Mouse (Mus musculus) left cerebral cortex, postnatal 14 days (tissue): ENCODE measurements at regions not wholly inside any gene's neighbourhood (a gene's known extent, or its start where the extent isn't known, plus 50 kb on each side); places are given as distances from the start of the nearest gene placed in this dataset.
A peak's percentile ranks its signal among the peaks of the same experiment; 100 is the strongest.
"Not testable (repeated sequence)": the region's sequence is repeated elsewhere in the genome, so short reads cannot be mapped to it uniquely, and the experiment has no call there.

ENCODE experiments used
- DNase-seq, 2 experiments: peaks; one replicate each; pipeline ENCODE4 v3.0.0; 2021 to 2022; ENCODE audit warnings: low spot score in 2 of 2, mixed read lengths in 1 of 2
- intact Hi-C: fragments of 180-260 bp; cut with DNase I; formaldehyde crosslinking; loops from one replicate; pipeline ENCODE4 v1.15.1; 2025

DNA sequence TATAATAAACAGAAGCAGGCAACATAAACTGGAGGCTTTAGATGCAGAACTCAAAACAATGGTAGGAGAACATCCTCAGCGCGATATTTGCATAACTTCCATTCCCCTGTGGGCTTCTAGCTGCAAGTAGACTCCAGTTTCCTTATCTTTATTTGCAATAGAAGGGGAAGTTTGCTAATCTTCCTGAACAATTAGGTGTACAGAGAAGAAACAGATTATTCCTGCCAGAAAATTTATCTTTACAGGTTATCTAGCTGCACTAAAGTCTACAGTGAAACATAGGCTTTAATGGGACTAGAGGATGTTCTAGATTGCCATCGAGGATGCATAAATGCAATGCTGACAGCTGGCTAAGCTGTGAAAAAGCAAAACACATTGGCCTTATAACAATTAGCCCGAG is 1544.0 kb downstream of the Efna5 start:
- intact Hi-C loops = no loop called here
- no peak for DNase-seq

DNA sequence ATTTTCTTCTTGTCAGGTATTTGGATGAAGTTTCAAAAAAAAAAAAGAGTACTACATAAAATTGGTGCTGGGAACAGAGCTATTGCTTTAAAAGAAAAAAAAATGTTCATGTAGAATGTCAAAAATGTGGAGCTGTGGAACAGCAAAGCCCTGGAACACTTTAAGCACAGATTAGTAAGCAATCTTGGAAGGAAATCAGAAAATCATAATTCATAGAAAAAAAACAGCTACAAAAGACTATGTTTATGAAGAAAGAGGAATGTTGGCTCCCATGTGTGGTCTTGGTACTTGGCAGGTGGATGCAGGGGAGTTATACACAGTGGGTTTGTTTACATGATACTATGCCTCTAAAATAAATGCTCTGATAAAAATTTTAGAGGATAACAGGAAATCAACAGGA is 1555.7 kb downstream of the Efna5 start:
- intact Hi-C loops = no loop called here
- DNase-seq = no peak

DNA sequence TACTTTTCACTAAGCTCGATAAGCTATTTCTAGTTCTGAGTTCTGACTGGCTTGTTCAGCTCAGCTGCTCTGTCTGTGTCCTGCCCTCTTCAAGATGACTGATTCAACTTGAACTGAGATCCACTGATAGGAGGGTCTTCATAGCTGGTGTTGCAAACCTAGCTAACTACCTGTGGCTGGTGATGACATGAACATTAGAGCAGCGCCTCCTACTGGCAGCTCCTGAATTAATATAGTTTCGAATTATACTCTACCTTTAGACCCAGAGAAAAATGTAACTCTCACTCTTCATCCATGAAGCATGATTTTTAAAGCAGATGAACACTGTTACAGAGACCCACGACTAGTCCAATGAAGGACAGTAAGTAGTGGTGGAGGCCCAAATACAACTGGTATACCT is 1560.3 kb downstream of the Efna5 start:
- DNase-seq = no peak
- intact Hi-C loops = no loop called here

DNA sequence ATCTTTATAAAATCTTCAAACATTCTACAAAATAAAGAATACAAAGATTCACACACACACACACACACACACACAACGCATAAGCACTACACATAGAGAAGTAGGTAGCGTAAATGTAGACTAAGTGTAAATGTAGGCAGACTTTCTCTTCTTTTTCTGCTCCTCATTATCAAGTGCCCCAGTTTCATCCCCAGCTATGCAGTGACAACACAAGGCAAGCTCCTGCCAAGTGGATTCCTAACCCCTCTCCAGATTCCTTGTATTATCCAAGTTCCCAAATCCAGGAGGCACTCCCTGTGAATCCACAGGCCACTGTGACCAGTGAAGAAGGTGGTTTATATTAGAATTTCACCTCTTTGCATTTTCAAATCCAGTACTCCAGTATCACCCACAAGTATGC is 1567.7 kb downstream of the Efna5 start:
- intact Hi-C loops = no loop called here
- DNase-seq = no peak

DNA sequence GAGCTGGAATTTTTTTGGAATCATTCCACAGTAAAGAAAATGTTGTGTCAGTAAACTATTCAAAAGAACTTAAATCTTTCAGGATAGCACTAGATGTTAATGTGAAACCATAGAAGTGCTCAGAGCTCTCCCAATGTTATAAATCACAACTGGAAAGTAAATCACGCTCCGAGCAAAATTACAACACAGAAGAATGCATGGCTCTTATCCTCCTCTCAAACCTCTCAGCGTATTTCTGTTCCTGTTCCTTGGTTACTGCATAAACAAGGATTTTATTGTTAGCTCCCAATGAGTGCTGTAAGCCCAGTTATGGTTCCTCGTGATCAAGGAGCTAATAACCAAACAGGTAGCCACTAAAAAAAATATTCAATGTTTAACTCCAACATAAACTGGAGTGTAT is 1569.9 kb downstream of the Efna5 start:
- DNase-seq = no peak
- intact Hi-C loops = no loop called here

DNA sequence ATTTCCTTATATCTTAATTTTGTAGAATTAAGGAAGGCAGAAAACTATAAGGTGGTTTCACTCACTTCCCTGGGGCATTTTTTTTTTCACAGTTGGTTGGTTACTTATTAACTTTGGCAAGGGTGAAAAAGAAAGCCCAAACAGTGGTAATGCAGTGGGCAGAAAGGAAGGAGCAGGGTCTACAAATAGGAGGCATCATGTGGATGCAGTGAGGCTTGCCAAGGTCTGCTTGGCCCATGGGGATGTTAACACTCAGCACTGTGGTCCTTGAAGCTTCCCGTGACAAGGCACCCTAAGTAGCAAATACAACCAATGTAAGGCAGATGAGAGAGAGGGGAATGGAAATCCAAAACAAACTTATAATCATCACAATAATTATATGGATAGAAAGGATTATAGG is 1577.5 kb downstream of the Efna5 start:
- intact Hi-C loops = no loop called here
- no peak for DNase-seq

DNA sequence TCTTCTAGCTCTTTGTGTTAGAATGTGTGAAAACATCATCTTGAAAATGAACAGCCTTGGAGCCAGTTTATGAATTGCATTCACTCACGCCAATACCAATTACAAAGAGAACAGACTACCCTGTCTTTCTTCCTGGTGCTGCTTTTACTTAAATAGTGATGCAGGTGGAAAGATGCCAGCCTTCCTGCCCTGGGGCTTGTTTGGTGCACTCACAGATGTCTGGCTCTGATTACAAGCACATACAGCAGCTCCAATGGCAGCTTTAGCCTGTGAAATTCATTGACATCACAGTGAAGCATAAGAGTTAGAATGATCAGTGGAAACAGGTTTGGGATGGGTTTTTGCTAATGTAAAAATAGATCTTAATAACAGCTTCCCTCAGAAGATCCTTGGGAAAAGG is 1579.1 kb downstream of the Efna5 start:
- intact Hi-C loops = no loop called here

DNA sequence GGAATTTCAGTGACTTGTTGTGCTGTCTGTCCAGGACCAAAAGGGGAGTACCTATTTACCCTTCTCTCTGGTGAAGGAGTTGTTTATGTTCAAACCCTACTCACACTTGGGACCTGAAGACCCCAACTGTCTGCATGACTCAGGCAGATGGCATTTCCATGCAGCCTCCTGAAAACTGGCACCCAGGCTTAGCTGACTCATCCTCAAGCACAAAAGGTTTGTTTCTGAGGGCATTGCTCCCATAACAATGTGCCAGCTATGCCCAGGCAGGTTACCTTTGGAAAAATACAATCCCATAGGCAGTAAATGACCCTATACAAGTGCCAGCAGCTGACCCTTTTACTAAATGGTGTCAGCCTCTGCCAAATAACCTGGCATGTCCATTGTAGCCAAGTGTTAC is 1579.9 kb downstream of the Efna5 start:
- intact Hi-C loops = no loop called here

More for the DNA sequence above, 1579.1 kb downstream of the Efna5 start:
- peak in 1 of 2 experiments; percentile 4 for DNase-seq

DNA sequence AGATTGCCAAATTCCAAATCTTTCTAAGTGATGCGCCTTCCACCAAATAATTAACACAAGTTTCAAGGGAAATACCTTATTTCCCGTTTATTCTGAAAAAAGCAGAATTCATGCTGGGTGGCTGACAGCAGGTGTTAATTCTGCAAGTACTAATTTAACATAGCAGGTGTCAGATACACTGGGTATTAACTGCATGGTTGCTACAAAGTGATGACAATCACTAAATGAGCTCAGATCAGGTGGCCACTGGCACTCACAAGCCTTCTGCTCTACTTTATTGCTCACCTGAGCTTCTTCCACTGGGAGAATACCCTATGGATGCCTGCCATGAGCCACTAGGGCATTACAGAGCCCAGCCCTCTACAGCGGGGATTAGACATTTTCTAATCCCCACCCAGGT is 1590.0 kb downstream of the Efna5 start:
- intact Hi-C loops = no loop called here
- DNase-seq = no peak

More for the DNA sequence above, 1579.9 kb downstream of the Efna5 start:
- no peak for DNase-seq

DNA sequence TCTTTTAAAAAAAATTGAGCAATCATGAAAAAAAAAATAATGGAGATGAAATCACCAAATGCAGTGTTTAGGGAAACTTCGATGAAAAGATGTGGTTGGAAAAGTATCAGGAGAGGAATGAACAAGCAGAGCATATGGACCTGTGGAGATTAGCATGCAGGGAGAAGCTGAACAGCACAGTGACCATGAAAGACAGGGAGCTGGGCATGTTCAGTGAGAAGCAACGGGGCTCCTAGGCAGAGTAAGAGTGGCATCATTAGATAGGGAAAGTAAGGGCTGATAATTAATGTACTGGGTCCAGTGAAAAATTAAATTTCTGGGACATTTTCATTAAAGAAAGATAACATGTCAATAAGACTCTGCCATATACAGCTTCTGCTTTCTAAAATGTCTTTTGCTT is 1592.5 kb downstream of the Efna5 start:
- no peak for DNase-seq
- intact Hi-C loops = no loop called here

DNA sequence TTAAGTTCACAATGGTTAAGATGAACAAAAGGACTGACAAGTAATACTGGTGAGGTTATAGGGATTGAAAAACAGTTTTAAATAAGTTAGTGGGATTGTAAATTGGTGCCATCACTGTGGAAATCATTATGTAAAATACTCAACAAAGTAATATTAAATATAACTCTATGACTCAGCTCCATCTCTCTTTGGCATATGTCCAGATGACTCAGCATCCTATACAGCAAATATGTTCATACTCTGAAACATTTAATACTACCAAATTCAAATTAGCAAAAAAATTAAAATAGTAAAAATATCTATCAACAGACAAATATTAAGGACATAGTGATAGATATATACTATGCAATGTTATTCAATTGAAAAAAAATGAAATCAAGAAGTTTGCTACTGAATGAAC is 1607.5 kb downstream of the Efna5 start:
- intact Hi-C loops = no loop called here
- DNase-seq = no peak

DNA sequence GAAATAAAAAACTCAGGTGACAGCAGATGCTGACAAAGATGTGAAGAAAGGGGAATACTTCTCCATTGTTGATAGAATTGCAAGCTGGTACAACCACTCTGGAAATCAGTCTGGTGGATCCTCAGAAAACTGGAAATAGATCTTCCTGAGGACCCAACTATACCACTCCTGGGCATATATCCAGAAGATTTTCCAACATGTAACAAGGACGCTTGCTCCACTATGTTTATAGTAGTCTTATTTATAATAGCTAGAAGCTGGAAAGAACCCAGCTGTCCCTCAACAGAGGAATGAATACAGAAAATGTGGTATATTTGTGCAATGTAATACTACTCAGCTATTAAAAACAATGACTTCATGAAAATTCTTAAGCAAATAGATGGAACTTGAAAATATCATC is 1624.6 kb downstream of the Efna5 start:
- intact Hi-C loops, DNase-seq: not testable (repeated sequence)

DNA sequence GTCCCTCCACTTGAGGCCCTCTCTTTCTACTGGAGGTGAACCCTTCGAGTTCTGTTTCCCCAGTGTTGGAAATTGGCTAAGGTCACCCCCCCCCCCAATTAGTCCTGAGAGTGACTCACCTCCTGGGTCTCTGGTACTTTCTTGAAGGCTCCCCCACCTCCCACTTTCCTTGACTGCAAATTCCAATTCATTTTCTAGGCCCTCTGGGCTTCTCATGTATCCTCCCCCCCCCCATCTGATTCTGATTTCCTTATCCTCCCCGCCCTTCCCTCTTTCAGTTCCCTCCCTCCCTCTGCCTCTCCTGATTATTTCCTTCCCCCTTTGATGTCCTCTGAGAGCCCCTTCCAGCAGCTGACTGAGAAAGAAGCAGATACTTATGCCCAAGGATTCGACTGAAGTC is 1632.7 kb downstream of the Efna5 start:
- DNase-seq = no peak
- intact Hi-C loops = no loop called here

DNA sequence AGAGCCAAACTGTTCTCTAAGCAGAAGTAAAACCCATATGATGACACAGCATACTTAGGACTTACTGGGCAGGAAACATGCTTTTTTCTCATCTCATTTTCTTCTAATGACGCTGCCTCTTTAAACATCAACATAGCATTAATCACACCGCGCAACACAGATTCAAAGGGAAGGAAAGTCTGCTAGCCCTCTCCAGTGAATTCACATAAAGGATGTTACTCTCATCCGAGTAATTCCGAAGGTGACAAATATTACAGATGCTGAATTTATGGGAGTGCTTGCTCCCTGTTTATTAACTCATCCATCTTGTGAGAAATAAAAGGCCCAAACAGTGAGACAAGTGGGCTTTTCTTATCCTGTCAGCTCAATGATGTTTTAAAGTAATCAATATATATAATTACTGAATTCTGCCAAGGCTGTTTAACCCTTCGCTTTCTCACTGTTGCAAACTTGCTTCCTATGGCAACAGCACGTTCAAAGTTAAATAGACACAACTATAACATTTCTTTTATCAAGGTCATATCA is 1663.9 kb downstream of the Efna5 start:
- DNase-seq = no peak
- intact Hi-C loops = no loop called here

DNA sequence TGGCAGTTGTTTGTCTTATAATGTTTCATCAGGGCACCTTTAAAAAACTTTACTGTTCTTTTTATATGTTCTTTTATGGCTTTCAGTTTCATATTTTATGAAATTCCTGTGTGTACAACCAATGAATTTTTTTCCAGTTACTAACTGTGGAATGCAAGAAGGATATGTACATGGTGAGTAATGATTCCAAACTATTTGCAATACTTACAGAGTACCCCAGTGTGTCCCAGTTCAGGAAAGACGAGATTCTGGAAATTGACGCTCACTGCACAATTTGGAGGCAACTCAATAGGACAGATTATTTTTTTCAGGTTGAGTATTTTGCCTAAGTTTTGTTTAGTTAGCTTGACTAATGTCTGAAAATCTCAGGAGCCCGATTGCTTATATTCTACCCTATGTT is 1676.8 kb downstream of the Efna5 start:
- DNase-seq = no peak
- intact Hi-C loops = no loop called here

DNA sequence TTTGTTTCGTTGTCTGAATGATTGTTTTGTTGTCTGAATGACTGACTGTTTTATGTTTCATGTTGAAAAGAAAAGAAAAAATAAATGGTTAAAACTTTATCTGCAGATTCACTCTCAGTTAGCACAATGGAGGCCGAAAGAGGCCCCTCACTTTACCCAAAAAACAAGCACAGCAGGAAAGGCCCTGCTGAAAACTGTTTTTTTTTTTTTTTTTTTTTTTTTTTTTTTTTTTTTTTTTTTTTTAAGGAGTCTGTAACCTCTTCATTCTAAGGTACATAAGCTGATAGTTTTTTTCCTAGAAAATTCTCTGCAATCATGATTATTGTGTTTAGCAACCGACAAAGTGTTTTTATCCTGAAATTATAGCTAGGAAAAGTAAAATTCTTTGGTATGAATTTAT is 1693.2 kb downstream of the Efna5 start:
- DNase-seq, intact Hi-C loops: not testable (repeated sequence)

DNA sequence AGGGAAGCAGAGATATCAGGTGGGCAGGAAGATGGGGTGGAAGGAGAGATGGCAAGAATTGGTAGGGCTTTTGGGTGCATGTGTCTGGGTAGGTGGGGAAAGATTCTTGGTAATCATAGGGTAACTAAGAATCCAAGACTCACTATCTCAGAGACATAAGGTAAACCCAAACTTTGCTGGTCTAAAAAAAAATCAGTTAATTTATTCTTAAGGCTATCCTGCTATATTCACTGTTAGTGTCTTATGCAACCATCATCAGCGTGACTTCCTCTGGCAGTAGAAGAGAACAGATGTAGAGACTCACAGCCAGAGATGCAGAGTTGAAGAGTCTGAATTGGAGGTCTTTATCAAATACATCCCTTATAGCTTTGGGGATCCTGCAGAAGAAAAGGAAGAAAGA is 1704.5 kb downstream of the Efna5 start:
- DNase-seq = no peak
- intact Hi-C loops = no loop called here

DNA sequence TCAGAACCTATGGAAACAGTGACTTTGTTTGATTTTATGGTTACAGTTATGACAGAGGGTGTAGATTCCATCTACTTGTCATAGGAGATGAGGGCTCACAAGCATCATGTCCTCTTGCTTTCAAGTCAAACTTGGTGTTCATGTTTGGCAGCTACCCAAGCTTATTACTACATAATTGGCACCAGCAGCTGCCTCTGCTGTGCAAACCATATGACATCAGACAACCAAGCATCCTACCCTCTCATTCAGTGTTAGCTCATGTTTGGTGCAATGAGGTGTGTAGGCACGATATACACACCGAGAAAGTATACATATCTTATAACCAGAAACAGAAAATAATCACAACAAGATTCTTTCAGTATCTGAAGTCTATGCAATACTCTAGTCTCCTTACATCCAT is 1721.7 kb downstream of the Efna5 start:
- DNase-seq = no peak
- intact Hi-C loops = no loop called here

DNA sequence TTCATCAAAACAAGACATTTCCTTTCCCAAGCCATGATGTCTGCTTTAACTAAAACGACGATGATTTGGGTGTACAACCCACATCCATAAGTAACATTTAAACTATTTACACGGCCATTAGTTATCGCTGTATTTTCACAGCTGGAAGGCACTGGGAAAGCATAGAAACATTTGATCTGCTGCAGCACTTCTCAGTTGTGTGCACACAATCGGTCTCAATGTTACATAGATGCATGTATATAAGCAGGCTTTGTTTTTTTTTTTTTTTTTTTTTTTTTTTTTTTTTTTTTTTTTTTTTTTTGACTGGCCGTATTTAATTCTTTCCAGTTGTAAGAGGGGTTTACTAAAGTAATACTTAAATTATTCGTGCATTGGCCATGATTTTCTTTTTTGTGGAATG is 1744.1 kb downstream of the Efna5 start:
- intact Hi-C loops = no loop called here
- DNase-seq = no peak

DNA sequence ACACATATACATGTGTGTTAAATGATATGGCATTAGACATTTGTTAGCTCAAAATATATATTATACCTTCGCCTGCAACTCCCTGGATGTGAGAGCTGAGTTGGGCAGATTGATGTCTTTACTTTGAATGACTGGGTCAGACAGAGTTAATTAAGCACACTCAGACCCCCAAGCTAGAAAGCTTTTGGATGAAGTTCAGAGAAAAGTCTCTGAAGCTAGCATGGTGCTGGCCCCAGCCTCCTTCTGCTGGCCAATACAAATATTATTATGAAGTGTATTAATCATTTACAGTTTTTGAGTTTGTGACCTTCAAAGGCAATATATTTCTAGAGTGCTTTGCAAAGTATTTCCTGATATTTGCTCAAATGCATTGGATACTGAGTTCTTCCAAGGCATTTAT is 1753.3 kb downstream of the Efna5 start:
- intact Hi-C loops = no loop called here
- no peak for DNase-seq

DNA sequence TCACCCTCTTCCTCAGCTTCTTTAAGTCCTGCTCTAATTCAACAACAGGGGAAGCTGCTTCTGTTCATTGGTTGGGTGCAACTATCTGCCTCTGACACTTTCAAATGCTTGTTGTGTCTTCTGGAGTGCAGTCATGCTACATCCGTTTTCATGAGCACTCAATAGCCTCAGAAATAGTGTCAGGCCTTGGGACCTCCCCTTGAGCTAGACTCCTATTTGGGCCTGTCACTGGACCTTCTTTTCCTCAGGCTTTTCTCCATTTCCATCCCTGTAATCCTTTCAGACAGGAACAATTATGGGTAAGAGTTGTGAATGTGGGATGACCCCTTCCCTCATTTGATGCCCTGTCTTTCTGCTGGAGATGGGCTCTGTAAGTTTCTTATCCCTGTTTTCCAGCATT is 1774.8 kb downstream of the Efna5 start:
- intact Hi-C loops = no loop called here
- DNase-seq = no peak

DNA sequence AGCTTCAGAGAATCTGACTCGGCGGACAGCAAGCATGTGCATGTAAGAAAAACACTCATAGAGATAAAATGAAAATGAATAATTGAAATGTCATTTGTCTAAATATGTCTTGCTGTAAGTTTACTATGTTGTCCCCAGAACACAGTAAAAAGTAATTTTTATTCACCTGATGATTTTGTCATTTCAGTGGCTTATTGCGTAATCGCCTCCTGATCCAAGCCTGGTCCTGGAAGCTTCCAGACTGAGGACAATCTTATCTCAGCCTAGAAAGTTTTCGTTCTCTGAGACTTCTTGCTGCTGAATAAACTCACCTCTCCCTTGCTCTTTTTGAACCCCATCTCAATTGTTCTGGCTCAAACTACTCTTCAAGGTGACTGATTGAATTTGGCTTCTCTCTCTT is 1820.7 kb downstream of the Efna5 start:
- DNase-seq = no peak
- intact Hi-C loops = no loop called here
